Mouse (Mus musculus) midbrain, embryonic 14.5 days (tissue): Measurements from ENCODE around the gene Btbd2. TPM values are rescaled to one million over a fixed set of nuclear protein-coding genes. Genes with fewer than 3 reads are reported as not detected.

Experiments
- ATAC-seq: fragments of 200-750 bp; cut with Nextera tagmentation; 2 replicates; pipeline ENCODE4 v1.8.0; 2017; ENCODE audit warnings: moderate number of reproducible peaks, moderate library complexity; ENCODE audit not compliant: low FRiP score, low TSS enrichment
- DNase-seq: peaks from one replicate; pipeline ENCODE4 v3.0.0-alpha.2; 2015
- H3K27ac ChIP-seq: fragments of 300-500 bp; sonication (generic); replicated peaks from 2 replicates; pipeline ENCODE4 v1.5.1; 2014; ENCODE audit warnings: mild to moderate bottlenecking, low read depth, low read length, moderate library complexity
- H3K27me3 ChIP-seq: fragments of 300-500 bp; sonication (generic); 2 replicates; pipeline ENCODE4 v1.6.1; 2014; ENCODE audit warnings: low read length, control low read depth, mixed read lengths; ENCODE audit not compliant: control insufficient read depth, insufficient read depth
- H3K36me3 ChIP-seq: fragments of 300-500 bp; sonication (generic); 2 replicates; pipeline ENCODE4 v1.6.1; 2014; ENCODE audit warnings: low read length, control low read depth; ENCODE audit not compliant: control insufficient read depth, insufficient read depth
- H3K4me1 ChIP-seq: fragments of 300-500 bp; sonication (generic); 2 replicates; pipeline ENCODE4 v1.6.1; 2014; ENCODE audit warnings: mild to moderate bottlenecking, antibody characterized with exemption, low read length, control low read depth; ENCODE audit not compliant: control insufficient read depth, insufficient read depth
- H3K4me2 ChIP-seq: fragments of 300-500 bp; sonication (generic); 2 replicates; pipeline ENCODE4 v1.6.1; 2014; ENCODE audit warnings: mild to moderate bottlenecking, low read length, moderate library complexity
- H3K4me3 ChIP-seq: fragments of 300-500 bp; sonication (generic); replicated peaks from 2 replicates; pipeline ENCODE4 v1.5.1; 2014; ENCODE audit warnings: low read depth, low read length
- H3K9ac ChIP-seq: fragments of 300-500 bp; sonication (generic); replicated peaks from 2 replicates; pipeline ENCODE4 v1.6.1; 2014; ENCODE audit warnings: mild to moderate bottlenecking, low read length, moderate library complexity
- H3K9me3 ChIP-seq: fragments of 300-500 bp; sonication (generic); 2 replicates; pipeline ENCODE4 v1.6.1; 2016; ENCODE audit warnings: low read length, control low read depth, mixed read lengths; ENCODE audit not compliant: control insufficient read depth
- WGBS: fragments of 180-500 bp; shearing (Covaris S2); extraction: QIAGEN DNeasy Blood & Tissue Kit; methylation state at CpG from one replicate; pipeline ENCODE4 v1.1.7; 2014; 5-methylcytosine and 5-hydroxymethylcytosine counted together
- polyA plus RNA-seq: library from polyadenylated mRNA; unstranded; fragments of >200 nt; fragmentation: Nextera tagmentation; extraction: Ambion mirVana; gene quantifications from 2 replicates; pipeline ENCODE4 v1.2.1, GENCODE M21; 2014

The Btbd2 gene
- polyA plus RNA-seq, 1 experiment from 2014 or later = 80.1 TPM

DNA sequence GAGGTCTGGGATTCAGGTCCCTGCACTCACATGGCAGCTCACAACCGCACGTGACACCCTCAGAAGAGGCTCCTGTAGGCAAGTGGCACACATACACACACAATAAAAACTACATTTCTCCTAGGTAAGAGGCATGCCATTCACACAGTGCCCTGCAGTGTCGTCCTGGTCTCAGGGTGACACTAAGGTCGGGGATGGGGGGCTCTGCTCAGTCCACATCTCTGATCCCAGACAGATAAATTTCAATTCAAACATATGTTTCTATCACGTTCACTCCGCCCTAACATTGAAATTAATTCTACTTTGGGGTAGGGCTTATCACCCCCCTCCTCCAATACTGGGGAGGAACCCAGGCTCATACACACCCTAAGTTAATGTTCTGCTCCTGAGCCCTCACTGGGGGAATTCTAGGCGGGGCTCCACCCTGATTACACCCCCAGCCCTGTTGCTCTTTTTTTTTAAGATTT, 43.2 kb upstream of the Btbd2 start:
- Histone ChIP-seq H3K9me3 (no peaks in the 10 kb centered on the region), H3K4me3 (no peak overlapping the region), H3K27me3 (no peaks in the 10 kb centered on the region), H3K27ac (no peak overlapping the region), H3K4me2 (peak overlapping the region; percentile 80; the same call in 1 of the 2 replicates), H3K9ac (no peak overlapping the region), H3K4me1 (peaks cover 32% of the 10 kb centered on the region), H3K36me3 (peaks cover 8% of the 10 kb centered on the region; the same call in 1 of the 2 replicates)
- ATAC-seq (no peak), DNase-seq (no peak)
- WGBS = 86% methylated on average over 7 of the region's 7 CpGs

DNA sequence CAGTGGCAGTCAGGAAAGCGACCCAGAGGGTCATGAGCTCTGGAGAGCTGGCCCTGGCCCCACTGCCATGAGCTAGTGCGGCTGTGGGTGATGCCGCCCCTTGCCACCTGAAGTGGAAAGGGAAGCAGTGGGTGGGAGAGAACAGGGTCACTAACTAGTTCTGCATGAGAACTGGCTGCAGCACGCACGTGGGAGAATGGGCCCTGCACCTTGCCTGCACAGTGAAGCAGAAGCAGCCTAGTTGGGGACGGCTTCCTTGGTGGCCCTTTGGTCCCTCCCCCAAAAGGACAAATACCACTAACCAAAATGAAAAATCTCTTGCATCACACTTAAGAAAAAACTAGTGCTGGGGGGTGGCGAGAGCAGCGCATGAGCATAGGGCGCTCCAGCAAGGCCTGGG, 41.7 kb upstream of the Btbd2 start:
- no peak overlapping the region for H3K4me2 ChIP-seq
- 94% methylated on average over 9 of the region's 9 CpGs for WGBS
- H3K4me3 ChIP-seq = no peak overlapping the region
- H3K9me3 ChIP-seq = no peaks in the 10 kb centered on the region
- peaks cover 14% of the 10 kb centered on the region for H3K36me3 ChIP-seq
- H3K27me3 ChIP-seq = no peaks in the 10 kb centered on the region
- no peak overlapping the region for H3K9ac ChIP-seq
- no peak overlapping the region for H3K27ac ChIP-seq
- H3K4me1 ChIP-seq = peaks cover 26% of the 10 kb centered on the region
- ATAC-seq = no peak
- DNase-seq = no peak

DNA sequence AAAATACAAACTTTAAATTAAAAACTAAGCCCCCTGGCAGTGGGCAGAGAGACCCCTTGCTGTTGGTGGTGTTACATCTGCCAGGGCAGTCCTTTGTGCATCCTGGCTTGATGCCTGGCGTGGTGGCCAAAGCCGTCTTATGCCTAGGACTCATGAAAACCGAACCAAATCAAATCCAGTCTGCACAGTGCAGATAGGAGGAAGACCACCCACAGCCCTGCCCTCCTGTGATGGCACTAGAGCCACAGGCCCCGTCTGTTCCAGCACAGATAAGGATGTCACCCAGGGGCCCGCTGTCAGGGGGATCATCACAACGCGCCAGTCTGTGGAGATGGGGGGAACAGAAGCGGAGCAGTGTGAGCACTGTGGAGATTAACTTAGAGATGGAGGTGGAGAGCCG, 40.9 kb upstream of the Btbd2 start:
- no peak for ATAC-seq
- H3K27me3 ChIP-seq = no peaks in the 10 kb centered on the region
- no peak overlapping the region for H3K9ac ChIP-seq
- DNase-seq = peak; percentile 46
- H3K27ac ChIP-seq = 0 out of 2 replicates have a peak overlapping the region, but pooled peaks have one; percentile 0
- no peaks in the 10 kb centered on the region for H3K9me3 ChIP-seq
- no peak overlapping the region for H3K4me3 ChIP-seq
- no peak overlapping the region for H3K4me2 ChIP-seq
- H3K36me3 ChIP-seq = peaks cover 14% of the 10 kb centered on the region
- H3K4me1 ChIP-seq = peaks cover 19% of the 10 kb centered on the region
- WGBS = 67% methylated on average over 9 of the region's 9 CpGs

DNA sequence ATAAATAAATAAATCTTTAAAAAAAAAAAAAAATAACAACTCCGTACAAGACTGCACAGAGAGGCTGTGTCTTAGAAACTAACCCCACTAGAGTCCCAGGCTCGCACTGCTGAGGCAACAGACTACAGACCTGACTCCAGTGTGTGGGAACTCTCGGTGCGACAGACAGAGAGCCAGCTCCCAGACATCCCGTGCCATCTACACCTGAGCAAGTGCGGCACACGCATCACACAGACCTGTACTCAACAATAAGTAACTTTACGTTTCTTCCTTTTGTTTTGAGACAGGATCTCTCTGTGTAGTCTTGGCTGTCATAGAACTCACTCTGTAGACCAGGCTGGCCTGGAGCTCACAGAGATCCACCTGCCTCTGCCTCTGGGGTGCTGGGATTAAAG, 40.5 kb upstream of the Btbd2 start:
- DNase-seq = no peak
- no peak overlapping the region for H3K4me3 ChIP-seq
- no peak overlapping the region for H3K9ac ChIP-seq

GRCm38 (mm10) chr10:80696502-80697392, 39.9 kb upstream of the Btbd2 start:
- no peak overlapping the region for H3K4me3 ChIP-seq
- H3K9ac ChIP-seq = no peak overlapping the region; the same call in 1 of the 2 replicates
- 79% methylated on average over 11 of the region's 12 CpGs for WGBS
- peaks cover 18% of the 10 kb centered on the region for H3K36me3 ChIP-seq
- peaks cover 15% of the 10 kb centered on the region for H3K4me1 ChIP-seq
- H3K27me3 ChIP-seq = no peaks in the 10 kb centered on the region
- DNase-seq = no peak
- no peak overlapping the region for H3K4me2 ChIP-seq
- no peaks in the 10 kb centered on the region for H3K9me3 ChIP-seq
- H3K27ac ChIP-seq = no peak overlapping the region
- ATAC-seq = no peak

More for the DNA sequence above, 40.5 kb upstream of the Btbd2 start:
- Histone ChIP-seq H3K4me1 (peaks cover 15% of the 10 kb centered on the region), H3K4me2 (no peak overlapping the region), H3K27me3 (no peaks in the 10 kb centered on the region), H3K9me3 (no peaks in the 10 kb centered on the region), H3K27ac (no peak overlapping the region), H3K36me3 (peaks cover 14% of the 10 kb centered on the region)
- ATAC-seq = no peak
- 96% methylated on average over 8 of the region's 8 CpGs for WGBS

DNA sequence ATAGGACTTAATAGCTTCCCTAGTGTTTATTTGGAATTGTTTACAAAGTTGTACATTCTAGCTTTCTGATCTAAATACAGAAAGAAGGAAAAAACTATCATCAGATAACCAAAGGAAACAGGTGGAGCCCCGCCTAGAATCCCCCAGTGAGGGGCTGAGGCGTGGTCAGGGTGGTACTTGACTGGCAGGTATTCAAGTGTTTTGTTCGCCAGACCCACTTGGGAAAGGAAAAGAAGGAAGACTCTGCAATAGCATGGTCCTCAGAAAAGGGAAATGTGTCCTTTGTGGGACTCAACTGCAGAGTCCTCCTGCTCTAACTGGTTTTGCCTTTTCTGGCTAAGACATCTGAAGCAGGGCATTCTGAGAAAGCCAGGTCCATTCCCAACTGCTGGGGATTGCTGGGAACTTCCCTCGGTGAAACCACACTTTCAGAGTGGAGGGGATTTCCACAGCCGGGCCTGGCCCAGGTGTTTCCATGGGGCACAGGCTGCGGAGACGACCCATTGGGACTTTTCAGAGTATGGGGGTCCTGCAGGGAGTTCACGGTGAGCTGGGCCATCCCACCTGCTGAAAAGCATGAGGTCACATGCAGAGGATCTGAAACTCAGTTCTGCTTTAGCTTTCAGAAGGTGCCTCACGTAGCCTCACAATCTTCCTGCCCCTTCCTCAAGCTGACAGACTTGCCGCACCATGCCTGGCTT, 39.1 kb upstream of the Btbd2 start:
- Histone ChIP-seq H3K36me3 (peaks cover 26% of the 10 kb centered on the region), H3K27me3 (no peaks in the 10 kb centered on the region), H3K4me1 (peaks cover 13% of the 10 kb centered on the region), H3K4me2 (no peak overlapping the region), H3K9ac (no peak overlapping the region; the same call in 1 of the 2 replicates), H3K4me3 (no peak overlapping the region), H3K27ac (no peak overlapping the region), H3K9me3 (no peaks in the 10 kb centered on the region)
- no peak for ATAC-seq
- no peak for DNase-seq
- 76% methylated on average over 10 of the region's 10 CpGs for WGBS

DNA sequence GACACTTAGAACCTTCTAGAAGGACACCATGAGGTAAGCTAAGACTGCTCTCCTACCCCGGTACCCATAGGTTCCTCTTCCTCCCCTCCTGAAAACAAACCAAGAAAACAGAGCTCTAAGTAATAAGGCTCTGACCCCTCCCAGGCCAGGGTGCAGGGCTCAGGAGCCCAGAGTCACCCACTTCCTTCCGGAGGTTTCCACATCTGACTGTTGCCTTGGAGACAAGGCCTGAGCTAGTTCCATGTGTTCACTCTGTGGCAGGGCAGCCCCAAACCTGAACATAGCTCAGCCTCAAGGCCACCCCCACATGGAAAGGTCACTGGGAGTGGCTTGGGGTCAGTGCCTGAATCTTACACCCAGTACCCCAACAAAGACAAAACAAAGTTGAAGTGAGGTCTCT, 38.3 kb upstream of the Btbd2 start:
- Histone ChIP-seq H3K4me2 (no peak overlapping the region), H3K9ac (no peak overlapping the region), H3K27ac (0 out of 2 replicates have a peak overlapping the region, but pooled peaks have one; percentile 20), H3K36me3 (peaks cover 33% of the 10 kb centered on the region), H3K27me3 (no peaks in the 10 kb centered on the region), H3K4me3 (no peak overlapping the region), H3K4me1 (peaks cover 5% of the 10 kb centered on the region; the same call in 1 of the 2 replicates), H3K9me3 (no peaks in the 10 kb centered on the region)
- no peak for ATAC-seq
- 93% methylated on average over 2 of the region's 2 CpGs for WGBS
- DNase-seq = no peak

- Histone ChIP-seq H3K9me3 (no peaks in the 10 kb centered on the region), H3K36me3 (peaks cover 42% of the 10 kb centered on the region), H3K4me3 (no peak overlapping the region), H3K27me3 (no peaks in the 10 kb centered on the region), H3K4me1 (no peaks in the 10 kb centered on the region), H3K9ac (no peak overlapping the region), H3K4me2 (no peak overlapping the region), H3K27ac (0 out of 2 replicates have a peak overlapping the region, but pooled peaks have one; percentile 20)
- 90% methylated on average over 13 of the region's 13 CpGs for WGBS
- DNase-seq (no peak), ATAC-seq (no peak)
These were observed 37.5 kb upstream of the Btbd2 start for GRCm38 (mm10) chr10:80694159-80694938.
